Mouse (Mus musculus) lung, postnatal 36 days (tissue): Measurements from ENCODE around the gene Ppp1r35.
"Not testable (repeated sequence)": the region's sequence is repeated elsewhere in the genome, so short reads cannot be mapped to it uniquely, and the experiment has no call there.

Experiments used
- DNase-seq: peaks from one replicate; pipeline ENCODE4 v3.0.0; 2022; ENCODE audit warnings: mixed read lengths

The Ppp1r35 gene

GRCm38 (mm10) chr5:137778635-137779034 lies at the start of gene Ppp1r35:
Gene Ppp1r35, plus strand, starts transcription at chr5:137778849.
- peak; percentile 98 for DNase-seq

GRCm38 (mm10) chr5:137733638-137734288 lies 44.9 kb upstream of the Ppp1r35 start:
- no peak for DNase-seq

GRCm38 (mm10) chr5:137734289-137735061 lies 44.2 kb upstream of the Ppp1r35 start:
- no peak for DNase-seq

GRCm38 (mm10) chr5:137737400-137737940 lies 41.2 kb upstream of the Ppp1r35 start:
- no peak for DNase-seq

- DNase-seq: no peak
Measured at GRCm38 (mm10) chr5:137738516-137738915, 40.1 kb upstream of the Ppp1r35 start.

GRCm38 (mm10) chr5:137739471-137739870 lies 39.2 kb upstream of the Ppp1r35 start:
- no peak for DNase-seq

GRCm38 (mm10) chr5:137740506-137740905 lies 38.1 kb upstream of the Ppp1r35 start:
- DNase-seq: no peak

GRCm38 (mm10) chr5:137741023-137741931 lies 37.4 kb upstream of the Ppp1r35 start, which contains the start of gene Nyap1:
Gene Nyap1, minus strand, starts transcription at chr5:137741607.
- DNase-seq: peak; percentile 72

GRCm38 (mm10) chr5:137742048-137742447 lies 36.6 kb upstream of the Ppp1r35 start:
- no peak for DNase-seq

- no peak for DNase-seq
Measured at GRCm38 (mm10) chr5:137742836-137743235, 35.8 kb upstream of the Ppp1r35 start.

- no peak for DNase-seq
Measured at GRCm38 (mm10) chr5:137744197-137744596, 34.5 kb upstream of the Ppp1r35 start.

- DNase-seq: peak; percentile 92
Measured at GRCm38 (mm10) chr5:137745214-137746171, 33.2 kb upstream of the Ppp1r35 start, which contains the start of gene Tsc22d4. Gene Tsc22d4, plus strand, starts transcription at chr5:137745730.

- DNase-seq: peak; percentile 81
Measured at GRCm38 (mm10) chr5:137746282-137746850, 32.3 kb upstream of the Ppp1r35 start.

GRCm38 (mm10) chr5:137746851-137747325 lies 31.8 kb upstream of the Ppp1r35 start:
- DNase-seq: no peak

- peak; percentile 61 for DNase-seq
Measured at GRCm38 (mm10) chr5:137747326-137747961, 31.2 kb upstream of the Ppp1r35 start.

- peak; percentile 53 for DNase-seq
Measured at GRCm38 (mm10) chr5:137748130-137748770, 30.4 kb upstream of the Ppp1r35 start.

- DNase-seq: no peak
Measured at GRCm38 (mm10) chr5:137749196-137749836, 29.3 kb upstream of the Ppp1r35 start.

GRCm38 (mm10) chr5:137750212-137750611 lies 28.4 kb upstream of the Ppp1r35 start:
- DNase-seq: not testable (repeated sequence)

GRCm38 (mm10) chr5:137751221-137751887 lies 27.3 kb upstream of the Ppp1r35 start:
- no peak for DNase-seq
